Mouse (Mus musculus): ENCODE measurements around the gene Snx8. TPM values are rescaled to one million over a fixed set of nuclear protein-coding genes. Genes with fewer than 3 reads are reported as not detected.

Snx8 gene
- polyA plus RNA-seq, 1 experiment = 30.3 TPM

- TF ChIP-seq POLR2A (IDR thresholded peaks at IDR 0.05; ENCODE audit: borderline replicate concordance, extremely low read depth, insufficient read depth, insufficient read length, poor library complexity, severe bottlenecking) (no peak), CTCF (IDR thresholded peaks at IDR 0.05; ENCODE audit: borderline replicate concordance, extremely low read depth, insufficient read depth, insufficient read length) (peak; percentile 18; the same call in 1 of the 2 replicates)
These were observed 50.3 kb downstream of the Snx8 start for GRCm38 (mm10) chr5:140338779-140339178.

GRCm38 (mm10) chr5:140336680-140337079 lies 52.4 kb downstream of the Snx8 start:
- TF ChIP-seq POLR2A (IDR thresholded peaks at IDR 0.05; ENCODE audit: borderline replicate concordance, extremely low read depth, insufficient read depth, insufficient read length, poor library complexity, severe bottlenecking) (no peak), CTCF (IDR thresholded peaks at IDR 0.05; ENCODE audit: borderline replicate concordance, extremely low read depth, insufficient read depth, insufficient read length) (peak; percentile 79)
- peak; percentile 53 for DNase-seq (ENCODE audit: low read depth)

More at GRCm38 (mm10) chr5:140338779-140339178, 50.3 kb downstream of the Snx8 start:
- no peak for DNase-seq (ENCODE audit: low read depth)

GRCm38 (mm10) chr5:140333631-140334030 lies 55.4 kb downstream of the Snx8 start:
- TF ChIP-seq CTCF (IDR thresholded peaks at IDR 0.05; ENCODE audit: borderline replicate concordance, extremely low read depth, insufficient read depth, insufficient read length) (peak; percentile 24; the same call in 1 of the 2 replicates), POLR2A (IDR thresholded peaks at IDR 0.05; ENCODE audit: borderline replicate concordance, extremely low read depth, insufficient read depth, insufficient read length, poor library complexity, severe bottlenecking) (no peak)
- DNase-seq (ENCODE audit: low read depth) = peak; percentile 42

- no peak for TF ChIP-seq POLR2A (IDR thresholded peaks at IDR 0.05; ENCODE audit: borderline replicate concordance, extremely low read depth, insufficient read depth, insufficient read length, poor library complexity, severe bottlenecking)
- DNase-seq (ENCODE audit: low read depth) = no peak
These were observed 56.5 kb downstream of the Snx8 start for GRCm38 (mm10) chr5:140332519-140332918.

- TF ChIP-seq POLR2A (IDR thresholded peaks at IDR 0.05; ENCODE audit: borderline replicate concordance, extremely low read depth, insufficient read depth, insufficient read length, poor library complexity, severe bottlenecking) (peak; percentile 57; the same call in 1 of the 2 replicates), CTCF (IDR thresholded peaks at IDR 0.05; ENCODE audit: borderline replicate concordance, extremely low read depth, insufficient read depth, insufficient read length) (peak; percentile 90)
- DNase-seq (ENCODE audit: low read depth) = peak; percentile 85
These were observed 57.2 kb downstream of the Snx8 start, which contains the start of gene Mrm2 for GRCm38 (mm10) chr5:140331615-140332512. Gene Mrm2 (minus strand): TSS chr5:140331898.

GRCm38 (mm10) chr5:140324058-140324457 lies 65.0 kb downstream of the Snx8 start:
- no peak for DNase-seq (ENCODE audit: low read depth)
- TF ChIP-seq POLR2A (IDR thresholded peaks at IDR 0.05; ENCODE audit: borderline replicate concordance, extremely low read depth, insufficient read depth, insufficient read length, poor library complexity, severe bottlenecking) (no peak), CTCF (IDR thresholded peaks at IDR 0.05; ENCODE audit: borderline replicate concordance, extremely low read depth, insufficient read depth, insufficient read length) (no peak)

- TF ChIP-seq POLR2A (IDR thresholded peaks at IDR 0.05; ENCODE audit: borderline replicate concordance, extremely low read depth, insufficient read depth, insufficient read length, poor library complexity, severe bottlenecking) (no peak), CTCF (IDR thresholded peaks at IDR 0.05; ENCODE audit: borderline replicate concordance, extremely low read depth, insufficient read depth, insufficient read length) (no peak)
- DNase-seq (ENCODE audit: low read depth) = peak; percentile 52
These were observed 67.1 kb downstream of the Snx8 start for GRCm38 (mm10) chr5:140321756-140322575.

GRCm38 (mm10) chr5:140321042-140321755 lies 67.9 kb downstream of the Snx8 start, which contains the start of the genes Mad1l1 and Nudt1:
Gene Mad1l1 (minus strand): TSS chr5:140321552.
Gene Nudt1 (plus strand): TSS chr5:140321656.
- DNase-seq (ENCODE audit: low read depth) = peak; percentile 97
- TF ChIP-seq POLR2A (IDR thresholded peaks at IDR 0.05; ENCODE audit: borderline replicate concordance, extremely low read depth, insufficient read depth, insufficient read length, poor library complexity, severe bottlenecking) (peak; percentile 64), CTCF (IDR thresholded peaks at IDR 0.05; ENCODE audit: borderline replicate concordance, extremely low read depth, insufficient read depth, insufficient read length) (0 out of 2 replicates have a peak, but pooled peaks have one; percentile 1)

- TF ChIP-seq CTCF (IDR thresholded peaks at IDR 0.05; ENCODE audit: borderline replicate concordance, extremely low read depth, insufficient read depth, insufficient read length) (no peak), POLR2A (IDR thresholded peaks at IDR 0.05; ENCODE audit: borderline replicate concordance, extremely low read depth, insufficient read depth, insufficient read length, poor library complexity, severe bottlenecking) (no peak)
- no peak for DNase-seq (ENCODE audit: low read depth)
These were observed 72.3 kb downstream of the Snx8 start for GRCm38 (mm10) chr5:140316716-140317115.

- DNase-seq (ENCODE audit: low read depth) = no peak
- TF ChIP-seq CTCF (IDR thresholded peaks at IDR 0.05; ENCODE audit: borderline replicate concordance, extremely low read depth, insufficient read depth, insufficient read length) (no peak), POLR2A (IDR thresholded peaks at IDR 0.05; ENCODE audit: borderline replicate concordance, extremely low read depth, insufficient read depth, insufficient read length, poor library complexity, severe bottlenecking) (no peak)
These were observed 81.5 kb downstream of the Snx8 start for GRCm38 (mm10) chr5:140307602-140308001.
